Mouse (Mus musculus) left cerebral cortex, adult 2 months (tissue): ENCODE results near the gene Csmd2. TPM values are rescaled to one million over a fixed set of nuclear protein-coding genes. Genes with fewer than 3 reads are reported as not detected.

Experiments used
- DNase-seq, 2 experiments: peaks; one replicate each; pipeline ENCODE4 v3.0.0; 2021 to 2022; ENCODE audit warnings: low spot score in 2 of 2, mixed read lengths in 1 of 2; ENCODE audit errors: extremely low spot score in 1 of 2
- H3K27ac ChIP-seq: fragments of 200-600 bp; 2 replicates; pipeline ENCODE4 v1.8.1; 2022
- H3K4me3 ChIP-seq: fragments of 200-600 bp; 2 replicates; pipeline ENCODE4 v1.8.1; 2022
- CTCF ChIP-seq: fragments of 200-600 bp; IDR thresholded peaks from 2 replicates; pipeline ENCODE4 v1.8.1; 2022; ENCODE audit warnings: antibody characterized with exemption, mild to moderate bottlenecking, moderate library complexity
- intact Hi-C: fragments of 180-260 bp; cut with DNase I; formaldehyde crosslinking; loops from one replicate; pipeline ENCODE4 v1.15.1; 2025
- long read RNA-seq, 2 experiments: library from polyadenylated mRNA; stranded (forward); transcript quantifications; one replicate each; pipeline ENCODE4 v2.0.0; 2021; ENCODE audit warnings: borderline mapping rate in 2 of 2
- total RNA-seq, 2 experiments: library from RNA; stranded (reverse); gene quantifications; 2 replicates each; pipeline ENCODE4 v1.2.3; 2021

Csmd2 gene
- 10 to 100 TPM; 61.9 to 63.0 TPM for total RNA-seq
- long read RNA-seq, experiment 1, partial matches to known transcripts = 4 of 8 reads
- long read RNA-seq, experiment 1, other reads (novel, unspliced or antisense) = 4 of 8 reads
- long read RNA-seq, experiment 2, partial matches to known transcripts = 0 of 7 reads
- long read RNA-seq, experiment 2, other reads (novel, unspliced or antisense) = 6 of 7 reads

DNA sequence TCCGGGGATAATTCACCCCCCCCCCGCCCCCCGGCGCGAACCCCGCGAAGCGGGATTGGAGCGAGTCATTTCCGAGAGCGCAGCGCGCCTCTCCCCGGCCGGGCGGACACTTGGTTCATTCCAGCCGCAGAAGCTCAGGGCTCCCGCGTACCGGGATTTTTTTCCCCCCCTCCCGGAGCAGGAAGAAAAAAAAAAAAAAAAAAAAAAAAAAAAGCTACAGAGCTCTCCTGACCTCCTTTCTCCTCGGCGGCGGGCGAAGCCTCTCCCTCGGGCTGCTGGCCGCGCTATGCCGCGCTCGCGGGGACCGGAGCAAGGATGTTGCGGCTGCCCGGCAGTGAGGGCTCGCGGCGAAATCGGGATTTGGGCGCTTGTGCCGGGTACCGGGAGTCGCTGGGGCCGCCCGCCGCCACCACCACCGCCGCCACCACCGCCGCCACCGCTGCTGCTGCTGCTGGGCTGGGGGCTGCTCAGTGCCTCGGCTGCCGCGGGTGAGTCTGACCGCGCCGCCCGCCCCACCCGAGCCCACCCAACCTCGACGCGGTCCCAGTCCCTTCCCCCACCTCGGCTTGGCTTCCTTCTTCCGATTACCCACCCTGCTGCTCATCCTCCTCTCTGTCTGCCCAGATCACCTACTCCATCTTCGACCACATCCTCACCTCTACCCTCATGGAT lies at the start of gene Csmd2:
Gene Csmd2 (plus strand): TSS at position 74 of the 672 bp plus-strand sequence.
- H3K4me3 ChIP-seq = peak within 1 kb of the TSS; percentile 77
- no peak for TF ChIP-seq CTCF

DNA sequence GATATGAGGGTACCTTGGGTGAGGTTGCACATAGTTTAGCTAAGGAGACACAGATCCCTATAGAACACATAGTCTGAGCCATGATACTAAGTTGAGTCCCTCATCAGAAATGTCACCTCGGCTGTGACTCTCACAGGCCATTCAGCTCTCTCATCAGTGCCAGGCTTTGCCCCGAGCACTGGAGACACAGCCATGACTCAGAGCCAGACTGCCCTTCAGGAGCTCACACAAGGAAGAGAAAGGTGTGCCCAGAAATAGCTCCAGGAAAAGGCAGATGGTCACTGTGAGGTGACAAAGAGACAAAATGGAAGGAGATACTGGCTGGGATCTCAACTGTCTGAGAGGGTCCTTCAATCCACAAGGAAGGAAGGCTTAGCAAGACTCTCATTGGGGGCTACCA lies 40.0 kb upstream of the Csmd2 start:
- intact Hi-C loops = no loop called here
- no peak for TF ChIP-seq CTCF
- DNase-seq = no peak
- Histone ChIP-seq H3K27ac (no peak overlapping the region), H3K4me3 (no peak overlapping the region)

More for the DNA sequence above, at the start of gene Csmd2:
- peak within 1 kb of the TSS; percentile 92 for H3K27ac ChIP-seq
- intact Hi-C loops = loop anchor here (1.0 to 5.0 kb wide), 5 partner anchors 126 to 446 kb away; no protein-coding TSS in a partner anchor
- peak; percentile 77 to 80 for DNase-seq

DNA sequence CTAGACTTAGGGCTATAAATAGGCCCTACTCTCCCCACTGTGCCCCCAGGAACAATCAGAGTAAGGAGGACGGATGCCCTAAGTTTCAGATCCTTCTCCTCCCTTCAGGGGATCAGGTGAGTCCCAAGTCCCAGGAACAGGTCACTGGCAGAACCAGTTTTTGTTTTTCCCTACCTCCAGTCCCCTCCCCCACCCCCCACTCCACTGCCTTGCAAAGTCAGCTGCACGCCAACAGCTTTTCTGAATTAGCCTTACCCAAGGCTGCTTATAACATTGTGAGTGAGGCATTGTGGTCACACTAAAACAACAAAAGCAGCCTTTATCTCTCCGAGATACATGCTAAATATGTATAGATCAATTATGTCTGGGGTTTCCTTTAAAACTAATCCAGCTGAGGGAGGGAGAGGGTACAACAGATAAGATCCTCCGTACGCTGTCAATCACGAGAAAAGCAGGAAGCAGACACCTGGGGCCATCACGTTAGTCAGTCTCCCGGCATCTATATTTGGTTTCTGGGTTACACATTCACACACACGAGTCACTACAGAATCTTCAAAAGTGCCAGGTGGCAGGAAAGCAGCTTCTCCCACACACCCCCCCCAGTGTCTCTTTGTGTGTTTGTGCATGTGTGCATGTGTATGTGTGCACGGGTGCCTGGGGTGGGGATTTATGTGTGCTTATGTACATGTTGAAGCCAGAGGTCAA lies 34.5 kb upstream of the Csmd2 start:
- Histone ChIP-seq H3K4me3 (no peak overlapping the region), H3K27ac (no peak overlapping the region)
- TF ChIP-seq CTCF = no peak
- DNase-seq = no peak
- intact Hi-C loops = no loop called here

DNA sequence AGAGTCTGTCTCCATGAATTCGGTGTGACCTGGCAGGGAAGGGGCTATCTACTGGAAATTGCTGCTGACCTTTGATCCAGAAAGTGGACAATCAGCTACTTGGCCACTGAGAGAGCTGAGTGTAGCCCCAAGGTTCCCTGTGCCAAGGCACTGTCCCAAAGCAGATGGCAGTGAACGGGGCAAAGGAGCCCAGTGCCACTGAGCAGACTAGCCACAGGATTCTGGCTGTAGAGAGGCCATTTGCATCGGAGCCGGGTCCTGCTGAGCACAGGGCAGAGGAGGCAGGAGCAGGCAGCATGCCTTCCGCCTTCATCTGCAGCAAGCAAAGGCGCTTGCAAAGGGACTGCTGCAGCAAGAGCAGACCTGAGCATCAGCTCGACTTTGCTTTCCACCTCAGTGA lies 18.6 kb upstream of the Csmd2 start:
- no peak for DNase-seq
- Histone ChIP-seq H3K27ac (no peak overlapping the region), H3K4me3 (no peak overlapping the region)
- intact Hi-C loops = no loop called here
- TF ChIP-seq CTCF = no peak

DNA sequence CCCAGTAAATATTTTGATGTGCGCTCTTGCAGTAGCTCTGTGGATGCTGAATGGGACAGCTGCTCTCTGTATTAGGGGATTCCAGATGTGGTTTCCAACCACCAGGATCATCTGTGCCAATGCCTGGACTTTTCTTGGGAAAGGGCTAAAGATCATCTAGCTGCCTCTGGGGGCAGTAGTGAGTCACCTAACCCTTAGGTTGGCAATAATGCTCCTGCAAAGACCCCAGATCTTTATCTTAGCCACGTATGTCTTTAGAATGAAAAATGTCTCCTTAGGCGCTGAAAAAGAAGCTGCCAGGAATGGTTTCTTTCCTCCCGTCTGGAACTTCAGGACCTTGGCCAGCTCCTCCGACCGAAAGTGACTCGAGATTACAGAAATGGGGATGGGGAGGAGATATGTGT lies 17.6 kb upstream of the Csmd2 start:
- no peak overlapping the region for H3K4me3 ChIP-seq
- intact Hi-C loops = no loop called here
- H3K27ac ChIP-seq = no peak overlapping the region
- TF ChIP-seq CTCF = peak; percentile 59
- no peak for DNase-seq

DNA sequence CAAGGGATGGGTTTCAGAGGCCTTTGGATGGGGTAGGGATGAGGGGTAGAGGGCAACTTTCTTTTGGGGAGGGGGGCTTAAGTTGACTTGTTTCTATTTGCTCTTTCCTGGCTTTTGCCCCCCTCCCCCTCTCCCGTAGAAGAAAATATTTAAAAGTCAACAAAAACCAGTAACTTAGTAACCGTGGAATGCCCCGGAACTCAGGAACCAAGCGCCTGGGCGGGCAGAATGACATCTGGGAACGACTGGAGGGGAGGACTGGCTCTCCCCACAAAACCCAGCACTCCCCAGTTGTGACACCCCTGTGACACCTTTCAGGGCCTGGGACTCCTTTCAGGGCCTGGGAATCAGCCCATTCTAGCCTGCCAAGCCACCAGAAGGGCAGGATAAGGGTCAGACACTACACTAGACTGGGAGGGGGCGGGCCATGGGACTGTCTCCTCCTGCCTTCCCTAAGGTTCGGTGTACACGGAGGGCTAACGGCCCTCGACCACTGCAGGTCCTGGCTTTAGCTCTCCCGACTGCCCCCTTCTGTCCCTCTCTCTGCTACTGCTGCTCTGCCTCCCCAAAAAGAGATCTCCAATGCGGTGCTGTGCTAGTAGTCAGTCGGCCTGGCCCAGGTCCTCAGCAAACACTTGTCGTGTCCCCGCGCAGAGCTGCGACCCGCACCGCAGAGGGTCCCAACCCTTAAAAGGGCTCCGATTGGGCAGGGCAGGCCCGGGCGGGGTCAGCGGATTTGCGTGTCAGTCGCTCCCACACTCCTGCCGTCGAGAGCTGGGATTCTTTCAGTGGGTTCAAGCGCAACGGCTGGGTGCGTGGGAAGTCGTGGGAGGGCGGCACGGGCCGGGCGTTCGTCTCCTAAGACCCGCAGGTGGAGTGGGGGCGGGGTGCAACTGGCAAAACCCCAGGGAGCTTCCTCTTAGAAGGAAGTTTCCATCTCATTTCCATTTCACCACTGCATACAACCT lies 16.5 kb upstream of the Csmd2 start, which contains the start of gene CK137956:
Gene CK137956 (minus strand): TSS at position 51 of the 968 bp plus-strand sequence.
- Histone ChIP-seq H3K27ac (no peak within 1 kb of the TSS), H3K4me3 (no peak within 1 kb of the TSS)
- TF ChIP-seq CTCF = peak; percentile 18
- intact Hi-C loops = no loop called here
- DNase-seq = no peak

DNA sequence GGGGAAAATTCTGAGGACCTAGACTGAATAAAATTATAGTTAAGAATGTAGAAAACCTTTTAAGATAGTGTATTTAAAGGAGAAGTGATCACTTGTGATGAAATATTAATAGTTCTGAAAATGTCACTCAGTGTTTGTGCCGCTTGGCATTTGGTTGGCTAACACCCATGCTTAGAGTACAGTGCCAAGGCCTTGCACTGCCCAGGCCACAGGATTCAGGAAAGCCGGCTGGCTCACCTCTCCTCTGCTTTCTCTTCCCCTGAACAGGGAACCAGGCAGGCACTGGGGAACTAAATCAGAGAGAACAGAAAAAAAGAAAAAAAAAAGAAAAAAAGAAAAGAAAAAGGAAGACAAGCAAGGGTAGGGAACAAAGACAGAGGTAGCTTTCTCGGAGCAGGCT lies 14.7 kb upstream of the Csmd2 start:
- Histone ChIP-seq H3K4me3 (no peak overlapping the region), H3K27ac (no peak overlapping the region)
- TF ChIP-seq CTCF = no peak
- intact Hi-C loops = no loop called here
- no peak for DNase-seq

DNA sequence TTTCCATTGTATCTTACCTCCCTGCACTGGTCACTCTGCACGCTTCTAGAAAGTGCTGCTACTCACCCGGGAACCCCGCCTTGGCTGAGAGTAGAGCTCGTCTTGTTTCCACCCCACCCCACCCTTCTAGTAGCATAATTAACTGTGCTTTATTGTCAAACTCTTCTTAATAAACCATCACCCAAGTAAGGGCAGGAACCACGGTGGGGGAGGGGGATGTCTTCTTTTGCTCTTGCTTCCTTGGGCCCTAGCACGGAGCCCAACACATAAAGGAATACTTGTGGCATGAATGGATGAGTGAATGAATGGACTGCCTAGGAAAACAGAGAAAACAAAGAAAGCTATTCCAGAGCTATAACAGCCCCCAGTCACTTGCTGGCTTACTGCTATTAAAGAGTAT lies 6.5 kb upstream of the Csmd2 start:
- intact Hi-C loops = no loop called here
- TF ChIP-seq CTCF = no peak

DNA sequence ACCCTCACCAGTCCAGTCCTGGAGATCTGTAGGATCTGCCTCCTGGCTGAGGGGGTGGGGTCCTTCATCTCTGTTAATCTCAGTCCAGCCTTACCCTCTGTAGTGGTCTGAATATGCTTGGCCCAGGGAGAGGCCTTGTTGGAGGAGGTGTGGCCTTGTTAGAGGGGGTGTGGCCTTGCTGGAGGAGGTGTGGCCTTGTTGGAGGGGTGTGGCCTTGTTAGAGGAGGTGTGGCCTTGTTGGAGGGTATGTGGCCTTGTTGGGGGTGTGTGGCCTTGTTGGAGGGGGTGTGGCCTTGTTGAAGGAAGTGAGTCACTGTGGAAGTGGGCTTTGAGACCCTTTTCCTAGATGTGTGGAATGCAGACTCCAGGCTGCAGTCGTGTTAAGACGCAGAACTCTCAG lies 3.2 kb upstream of the Csmd2 start:
- DNase-seq = no peak
- Histone ChIP-seq H3K27ac (no peak overlapping the region), H3K4me3 (no peak overlapping the region)
- no peak for TF ChIP-seq CTCF
- intact Hi-C loops = no loop called here

More for the DNA sequence above, 6.5 kb upstream of the Csmd2 start:
- DNase-seq = no peak
- no peak overlapping the region for H3K4me3 ChIP-seq
- no peak overlapping the region for H3K27ac ChIP-seq

DNA sequence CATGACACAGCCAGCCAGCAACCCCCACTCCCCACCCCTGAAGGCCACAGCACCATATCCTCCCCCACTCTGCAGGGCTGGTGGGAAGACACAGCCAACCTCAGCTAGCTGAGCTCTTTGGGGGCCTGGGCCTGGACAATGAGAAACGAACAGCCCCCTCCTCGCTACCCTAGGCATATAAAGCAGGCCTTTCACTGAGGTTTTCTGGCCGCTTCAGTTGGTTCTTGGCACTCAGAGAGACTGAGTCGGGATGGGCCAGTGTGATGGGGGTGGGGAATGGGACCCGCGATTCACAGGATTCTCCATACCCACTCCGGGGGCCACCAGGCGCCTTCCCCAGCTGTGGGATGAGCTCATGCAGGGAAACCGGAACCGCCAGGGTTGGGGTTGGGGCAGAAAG lies 1.8 kb upstream of the Csmd2 start:
- Histone ChIP-seq H3K27ac (no peak overlapping the region), H3K4me3 (peak overlapping the region; percentile 77)
- TF ChIP-seq CTCF = no peak
- peak in 1 of 2 experiments; percentile 54 for DNase-seq
- intact Hi-C loops = loop anchor here (5.0 kb wide), 4 partner anchors 124 to 444 kb away; no protein-coding TSS in a partner anchor

DNA sequence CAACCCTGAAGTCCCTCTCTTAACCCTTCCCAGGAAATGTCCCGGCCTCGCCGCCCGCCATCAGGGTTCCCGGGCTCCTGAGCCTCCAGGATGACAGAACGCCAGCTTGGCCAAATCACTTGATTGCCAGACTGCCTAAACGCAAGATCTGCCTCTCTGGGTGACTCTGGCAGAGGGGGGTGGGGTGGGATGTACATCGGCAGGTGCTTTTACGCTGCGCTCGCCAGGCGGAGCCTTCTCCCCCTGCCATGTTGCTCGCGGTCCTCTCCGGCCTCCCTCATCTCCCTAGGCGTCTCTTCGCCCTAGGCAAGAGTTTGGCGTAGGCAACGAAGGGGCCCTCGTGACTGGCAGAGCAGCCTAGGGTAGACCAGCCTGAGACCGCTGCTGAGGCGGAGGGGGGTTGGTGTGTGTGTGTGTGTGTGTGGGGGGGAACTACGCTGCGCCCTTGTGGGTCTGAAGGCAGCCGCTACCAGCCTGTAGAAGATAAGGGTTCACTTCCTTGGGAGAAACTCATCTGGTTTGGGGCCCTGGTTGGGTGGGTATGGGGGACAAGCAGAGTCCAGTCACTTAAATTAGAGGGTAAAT lies 1.1 kb upstream of the Csmd2 start:
- Histone ChIP-seq H3K4me3 (peak overlapping the region; percentile 77), H3K27ac (peak overlapping the region; percentile 68)
- intact Hi-C loops = loop anchor here (5.0 kb wide), 4 partner anchors 124 to 444 kb away; no protein-coding TSS in a partner anchor

More for the DNA sequence above, 1.1 kb upstream of the Csmd2 start:
- TF ChIP-seq CTCF = no peak; the same call in 1 of the 2 replicates
- DNase-seq = peak in 1 of 2 experiments; percentile 31
